Mouse (Mus musculus) midbrain, embryonic 11.5 days (tissue): Measurements from ENCODE around the gene Mcrip2. TPM values are rescaled to one million over a fixed set of nuclear protein-coding genes. Genes with fewer than 3 reads are reported as not detected.

Experiments
- ATAC-seq: fragments of 200-750 bp; cut with Nextera tagmentation; 2 replicates; pipeline ENCODE4 v1.8.0; 2017; ENCODE audit warnings: moderate TSS enrichment, moderate library complexity; ENCODE audit not compliant: low FRiP score
- DNase-seq: peaks from one replicate; pipeline ENCODE4 v3.0.0; 2015; ENCODE audit warnings: low spot score; ENCODE audit errors: missing footprints
- H3K27ac ChIP-seq: fragments of 300-500 bp; sonication (generic); 2 replicates; pipeline ENCODE4 v1.5.1; 2014; ENCODE audit warnings: low read depth, low read length
- H3K27me3 ChIP-seq: fragments of 300-500 bp; sonication (generic); 2 replicates; pipeline ENCODE4 v1.6.1; 2014; ENCODE audit warnings: mild to moderate bottlenecking, low read length, moderate library complexity, mixed read lengths; ENCODE audit not compliant: control insufficient read depth, insufficient read depth
- H3K36me3 ChIP-seq: fragments of 300-500 bp; sonication (generic); 2 replicates; pipeline ENCODE4 v1.6.1; 2014; ENCODE audit warnings: mild to moderate bottlenecking, low read length, moderate library complexity, mixed read lengths; ENCODE audit not compliant: control insufficient read depth, insufficient read depth
- H3K4me1 ChIP-seq: fragments of 300-500 bp; sonication (generic); 2 replicates; pipeline ENCODE4 v1.6.1; 2014; ENCODE audit warnings: low read length; ENCODE audit not compliant: control insufficient read depth, insufficient read depth
- H3K4me2 ChIP-seq: fragments of 300-500 bp; sonication (generic); 2 replicates; pipeline ENCODE4 v1.6.1; 2014; ENCODE audit warnings: mild to moderate bottlenecking, moderate library complexity
- H3K4me3 ChIP-seq: fragments of 300-500 bp; sonication (generic); 2 replicates; pipeline ENCODE4 v1.5.1; 2014; ENCODE audit warnings: low read depth, low read length
- H3K9ac ChIP-seq: fragments of 300-500 bp; sonication (generic); 2 replicates; pipeline ENCODE4 v1.6.1; 2014; ENCODE audit warnings: low read length
- H3K9me3 ChIP-seq: fragments of 300-500 bp; sonication (generic); 2 replicates; pipeline ENCODE4 v1.6.1; 2016; ENCODE audit warnings: low read length; ENCODE audit not compliant: control insufficient read depth
- whole genome bisulfite sequencing: fragments of 180-500 bp; shearing (Covaris S2); extraction: QIAGEN DNeasy Blood & Tissue Kit; methylation state at CpG from one replicate; pipeline ENCODE4 v1.1.7; 2014; 5-methylcytosine and 5-hydroxymethylcytosine counted together
- microRNA-seq: library from miRNA; unstranded; fragments of <30 nt; microRNA quantifications from one replicate; pipeline ENCODE4, GENCODE M21; 2017
- polyA plus RNA-seq: library from polyadenylated mRNA; unstranded; fragments of >200 nt; fragmentation: Nextera tagmentation; extraction: Ambion mirVana; gene quantifications from 2 replicates; pipeline ENCODE4 v1.2.1, GENCODE M21; 2014

The Mcrip2 gene
- polyA plus RNA-seq, 1 experiment from 2014 or later = 7.0 TPM

GRCm38 (mm10) chr17:25824362-25825142 lies 44.0 kb downstream of the Mcrip2 start:
- Histone ChIP-seq H3K27me3 (peaks cover 6% of the 10 kb centered on the region), H3K4me3 (peak overlapping the region; percentile 57), H3K36me3 (no peaks in the 10 kb centered on the region; the same call in 1 of the 2 replicates), H3K9me3 (no peaks in the 10 kb centered on the region), H3K27ac (no peak overlapping the region), H3K9ac (peak overlapping the region; percentile 77), H3K4me1 (peaks cover 26% of the 10 kb centered on the region), H3K4me2 (peak overlapping the region; percentile 90)
- ATAC-seq (no peak), DNase-seq (no peak)
- 80% methylated on average over 17 of the region's 17 CpGs for WGBS

- H3K9me3 ChIP-seq = no peaks in the 10 kb centered on the region
- ATAC-seq = peak; percentile 69
- no peaks in the 10 kb centered on the region for H3K36me3 ChIP-seq
- H3K4me1 ChIP-seq = peaks cover 27% of the 10 kb centered on the region
- H3K27me3 ChIP-seq = peaks cover 17% of the 10 kb centered on the region
- peak within 1 kb of the TSS; percentile 57 for H3K4me3 ChIP-seq
- H3K9ac ChIP-seq = peak within 1 kb of the TSS; percentile 77
- H3K4me2 ChIP-seq = peak within 1 kb of the TSS; percentile 90
- WGBS = under 1% methylated on average over 18 of the region's 18 CpGs
- H3K27ac ChIP-seq = no peak within 1 kb of the TSS
- peak; percentile 98 for DNase-seq
Observed at GRCm38 (mm10) chr17:25823452-25823851, 45.1 kb downstream of the Mcrip2 start, which contains the start of gene Wdr24. Gene Wdr24, plus strand, starts transcription at chr17:25823627.

GRCm38 (mm10) chr17:25818851-25819780 lies 49.4 kb downstream of the Mcrip2 start:
- DNase-seq (no peak), ATAC-seq (no peak; the same call in 1 of the 2 replicates)
- Histone ChIP-seq H3K9ac (peak overlapping the region; percentile 36; the same call in 1 of the 2 replicates), H3K4me1 (peaks cover 11% of the 10 kb centered on the region), H3K36me3 (no peaks in the 10 kb centered on the region), H3K9me3 (no peaks in the 10 kb centered on the region), H3K27ac (no peak overlapping the region), H3K4me2 (peak overlapping the region; percentile 31), H3K27me3 (peaks cover 25% of the 10 kb centered on the region), H3K4me3 (no peak overlapping the region)
- WGBS = 8% methylated on average over 46 of the region's 46 CpGs

GRCm38 (mm10) chr17:25817662-25818061 lies 50.9 kb downstream of the Mcrip2 start:
- DNase-seq = no peak
- Histone ChIP-seq H3K9me3 (no peaks in the 10 kb centered on the region), H3K4me3 (no peak overlapping the region), H3K36me3 (no peaks in the 10 kb centered on the region), H3K4me1 (peaks cover 7% of the 10 kb centered on the region), H3K4me2 (no peak overlapping the region), H3K27me3 (peaks cover 28% of the 10 kb centered on the region), H3K27ac (no peak overlapping the region), H3K9ac (no peak overlapping the region)
- 85% methylated on average over 11 of the region's 11 CpGs for WGBS
- ATAC-seq = no peak

Small RNAs within 50 kb of the gene (microRNA-seq; reads per million reads assigned to microRNA genes)
- 0.57 reads per million for gene Mir3082

Other genes with a start within 250 kb of the Mcrip2 start
- gene Gng13, start 151.6 kb downstream of the Mcrip2 start, polyA plus RNA-seq = 0.77 and 1.3 TPM in 2 replicates
- 15.0 and 17.3 TPM in 2 replicates for gene Chtf18, start 141.3 kb downstream of the Mcrip2 start, polyA plus RNA-seq
- 16.0 and 19.8 TPM in 2 replicates for gene Rpusd1, start 141.1 kb downstream of the Mcrip2 start, polyA plus RNA-seq
- not detected in 2 replicates for gene Mslnl, start 132.7 kb downstream of the Mcrip2 start, polyA plus RNA-seq
- not detected in 2 replicates for gene Msln, start 114.4 kb downstream of the Mcrip2 start, polyA plus RNA-seq
- 22.2 and 23.4 TPM in 2 replicates for gene Narfl, start 95.0 kb downstream of the Mcrip2 start, polyA plus RNA-seq
- 76.4 and 77.1 TPM in 2 replicates for gene Haghl, start 83.1 kb downstream of the Mcrip2 start, polyA plus RNA-seq
- 0.11 and 0.34 TPM in 2 replicates for gene Ccdc78, start 82.2 kb downstream of the Mcrip2 start, polyA plus RNA-seq
- gene Fam173a, start 75.9 kb downstream of the Mcrip2 start, polyA plus RNA-seq = 69.1 and 71.4 TPM in 2 replicates
- not detected in 2 replicates for gene AC134908.4, start 73.1 kb downstream of the Mcrip2 start, polyA plus RNA-seq
- gene Metrn, start 71.6 kb downstream of the Mcrip2 start, polyA plus RNA-seq = 21.3 and 32.1 TPM in 2 replicates
- 11.2 and 12.0 TPM in 2 replicates for gene Fbxl16, start 59.7 kb downstream of the Mcrip2 start, polyA plus RNA-seq
- 23.7 and 27.4 TPM in 2 replicates for gene Wdr24, start 45.1 kb downstream of the Mcrip2 start, polyA plus RNA-seq
- gene Jmjd8, start 39.9 kb downstream of the Mcrip2 start, polyA plus RNA-seq = 50.3 and 54.1 TPM in 2 replicates
- 280 and 296 TPM in 2 replicates for gene Stub1, start 35.4 kb downstream of the Mcrip2 start, polyA plus RNA-seq
- gene Rhbdl1, start 31.5 kb downstream of the Mcrip2 start, polyA plus RNA-seq = 2.3 and 3.2 TPM in 2 replicates
- 0.63 and 1.2 TPM in 2 replicates for gene Gm20683, start 27.0 kb downstream of the Mcrip2 start, polyA plus RNA-seq
- 7.0 and 8.7 TPM in 2 replicates for gene Rhot2, start 23.9 kb downstream of the Mcrip2 start, polyA plus RNA-seq
- 15.7 and 17.8 TPM in 2 replicates for gene Wdr90, start 7.3 kb downstream of the Mcrip2 start, polyA plus RNA-seq
- 57.1 and 60.1 TPM in 2 replicates for gene Mettl26, start 6.3 kb upstream of the Mcrip2 start, polyA plus RNA-seq
- 0.91 and 1.1 TPM in 2 replicates for gene Wfikkn1, start 12.1 kb upstream of the Mcrip2 start, polyA plus RNA-seq
- 15.0 and 15.9 TPM in 2 replicates for gene Rab40c, start 51.0 kb upstream of the Mcrip2 start, polyA plus RNA-seq
- 47.2 and 50.9 TPM in 2 replicates for gene Pigq, start 76.2 kb upstream of the Mcrip2 start, polyA plus RNA-seq
- 0.37 TPM in 1 of 2 replicates, not detected in the other for gene Nhlrc4, start 76.2 kb upstream of the Mcrip2 start, polyA plus RNA-seq
- gene A930017K11Rik, start 83.8 kb upstream of the Mcrip2 start, polyA plus RNA-seq = not detected in 2 replicates
- gene Capn15, start 117.0 kb upstream of the Mcrip2 start, polyA plus RNA-seq = 19.0 and 21.5 TPM in 2 replicates
- gene Rab11fip3, start 200.8 kb upstream of the Mcrip2 start, polyA plus RNA-seq = 18.1 and 18.2 TPM in 2 replicates
- gene Decr2, start 221.6 kb upstream of the Mcrip2 start, polyA plus RNA-seq = 17.0 and 18.1 TPM in 2 replicates
- 51.5 and 57.7 TPM in 2 replicates for gene Nme4, start 226.8 kb upstream of the Mcrip2 start, polyA plus RNA-seq
- 1.1 and 1.3 TPM in 2 replicates for gene Tmem8, start 244.5 kb upstream of the Mcrip2 start, polyA plus RNA-seq